16 mouse cellular contexts compared by ENCODE assay signal in the genomic region with DNA sequence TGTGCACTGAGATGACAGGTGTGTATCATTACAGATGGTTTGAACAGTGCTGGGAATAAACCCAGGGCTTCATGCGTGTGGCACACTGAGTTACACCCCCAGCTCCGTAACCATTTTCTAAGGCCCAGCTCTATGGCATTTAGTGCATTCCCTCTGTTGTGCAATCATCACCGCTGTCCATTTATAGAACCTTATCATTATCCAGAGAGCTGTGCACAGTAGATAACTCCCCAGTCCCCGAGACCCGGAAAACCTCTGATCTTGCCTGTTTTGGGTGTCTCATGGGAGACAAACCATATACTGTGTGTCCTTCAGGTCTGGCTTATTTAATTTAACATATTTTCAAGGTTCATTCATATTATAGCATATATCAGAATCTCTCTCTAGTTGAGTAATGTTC. TPM values are rescaled to one million over a fixed set of nuclear protein-coding genes. Genes with fewer than 3 reads are reported as not detected.
A peak's percentile ranks its signal among the peaks of the same experiment; 100 is the strongest.
DNase-seq lines count a peak whose midpoint lies in the region; ATAC-seq and TF ChIP-seq lines count a peak whose summit lies in the region.
"Had no signal": no experiment of that assay in that cellular context is flagged by ENCODE, and none has a peak within 500 bp of the region (broad histone marks: within the 10 kb centered on the region; RNA-seq: fewer than 3 reads in every experiment).

No protein-coding gene starts in this region.

- DNase-seq in heart, embryonic 10.5 days (ENCODE audit: low spot score), result no peak
- DNase-seq in heart, adult 18-20 months, result no peak
- DNase-seq in layer of hippocampus, adult 2 months (ENCODE audit: low spot score in 2 of 2), result no peak
- no peak for DNase-seq in layer of hippocampus, adult 18-20 months (ENCODE audit: low spot score in 2 of 2)
- DNase-seq in spleen, postnatal 4 days (ENCODE audit: low spot score in 2 of 2), result no peak
- DNase-seq in urinary bladder, adult 2 months (ENCODE audit: low spot score), result no peak
- DNase-seq: adrenal gland, postnatal 10 days; B cell, adult 2 months; cerebellum, postnatal 10 days; kidney, postnatal 14 days; spleen, adult 18-20 months had no signal

- no peak overlapping the region for H3K9ac ChIP-seq in liver, embryonic 16.5 days (ENCODE audit: low read depth, low read length)
- H3K9ac ChIP-seq: midbrain, embryonic 15.5 days; neural tube, embryonic 13.5 days had no signal

- no peak overlapping the region for H3K4me2 ChIP-seq in liver, embryonic 16.5 days (ENCODE audit: low read depth, low read length)
- H3K4me2 ChIP-seq: midbrain, embryonic 15.5 days; neural tube, embryonic 13.5 days had no signal

- H3K27me3 ChIP-seq in heart, embryonic 10.5 days (ENCODE audit: insufficient read depth, poor library complexity, severe bottlenecking), result no peaks in the 10 kb centered on the region
- peaks cover 2% of the 10 kb centered on the region; the same call in 1 of the 2 replicates for H3K27me3 ChIP-seq in liver, embryonic 16.5 days (ENCODE audit: control insufficient read depth, insufficient read depth, low read depth, low read length)
- H3K27me3 ChIP-seq: midbrain, embryonic 15.5 days; neural tube, embryonic 13.5 days had no signal

- peak overlapping the region; percentile 89 for H3K27ac ChIP-seq in heart, embryonic 10.5 days
- H3K27ac ChIP-seq in layer of hippocampus, adult 2 months, result peak overlapping the region; percentile 41; the same call in 1 of the 2 replicates
- no peak overlapping the region for H3K27ac ChIP-seq in liver, embryonic 16.5 days (ENCODE audit: low read length)

- H3K36me3 ChIP-seq in heart, embryonic 10.5 days, result peaks cover 5% of the 10 kb centered on the region
- H3K36me3 ChIP-seq in liver, embryonic 16.5 days (ENCODE audit: control insufficient read depth, insufficient read depth), result no peaks in the 10 kb centered on the region
- H3K36me3 ChIP-seq: midbrain, embryonic 15.5 days; neural tube, embryonic 13.5 days had no signal

- H3K4me1 ChIP-seq in heart, embryonic 10.5 days, result peaks cover 78% of the 10 kb centered on the region
- H3K4me1 ChIP-seq in liver, embryonic 16.5 days (ENCODE audit: control insufficient read depth, low read depth, low read length), result peaks cover 14% of the 10 kb centered on the region

- no peak for TF ChIP-seq CTCF in layer of hippocampus, adult 2 months (conservative IDR thresholded peaks at IDR 0.05)

- peak overlapping the region; percentile 12; the same call in 1 of the 2 replicates for H3K4me3 ChIP-seq in heart, embryonic 10.5 days
- no peak overlapping the region for H3K4me3 ChIP-seq in layer of hippocampus, adult 2 months
- no peak overlapping the region for H3K4me3 ChIP-seq in liver, embryonic 16.5 days (ENCODE audit: low read depth, low read length)
- H3K4me3 ChIP-seq: midbrain, embryonic 15.5 days; neural tube, embryonic 13.5 days had no signal

- no peaks in the 10 kb centered on the region for H3K9me3 ChIP-seq in heart, embryonic 10.5 days
- no peaks in the 10 kb centered on the region for H3K9me3 ChIP-seq in liver, embryonic 16.5 days (replicated peaks; ENCODE audit: control insufficient read depth, low read length)
- H3K9me3 ChIP-seq: midbrain, embryonic 15.5 days; neural tube, embryonic 13.5 days had no signal

- WGBS in heart, embryonic 10.5 days, result 23% methylated on average over 5 of the region's 5 CpGs
- WGBS in liver, embryonic 16.5 days (ENCODE audit: insufficient replicate concordance), result 20% methylated on average over 5 of the region's 5 CpGs

- peak; percentile 6 for ATAC-seq in common myeloid progenitor, adult 5-6 weeks (replicated peaks; ENCODE audit: low read depth, poor library complexity, severe bottlenecking)
- ATAC-seq in liver, embryonic 16.5 days (ENCODE audit: low read depth), result peak; percentile 5; the same call in 1 of the 2 replicates
- ATAC-seq: intestine, postnatal 0 days; midbrain, embryonic 15.5 days had no signal

RNA-seq across cellular contexts. Expression of a gene that starts 49.5 kb away (rescaled TPM):
- 15.1 and 17.9 TPM in 2 replicates for polyA plus RNA-seq in heart, embryonic 10.5 days (2016; fragmentation: Nextera tagmentation; extraction: Ambion mirVana)
- 10 to 100 TPM; 40.0 to 43.8 TPM for total RNA-seq in heart, adult 18-20 months (2021)
- 10 to 100 TPM; 31.1 to 35.3 TPM for total RNA-seq in layer of hippocampus, adult 2 months (2021)
- 10 to 100 TPM; 27.9 to 31.8 TPM for total RNA-seq in layer of hippocampus, adult 18-20 months (2021)
- total RNA-seq in common myeloid progenitor, adult 5-6 weeks (2017), result 3.3 and 4.2 TPM in 2 replicates
- polyA plus RNA-seq in liver, embryonic 16.5 days (2015; fragmentation: Nextera tagmentation; extraction: Ambion mirVana), result 0.33 and 0.57 TPM in 2 replicates
- polyA plus RNA-seq in urinary bladder, adult 2 months (2012; rRNA removed), result 62.4 and 86.0 TPM in 2 replicates

RNA-seq across cellular contexts. Expression of a gene that starts 56.8 kb away (rescaled TPM):
- 74.6 and 82.3 TPM in 2 replicates for polyA plus RNA-seq in heart, embryonic 10.5 days (2016; fragmentation: Nextera tagmentation; extraction: Ambion mirVana)
- total RNA-seq in heart, adult 18-20 months (2021), result 100 to 1,000 TPM; 327 to 375 TPM
- total RNA-seq in layer of hippocampus, adult 2 months (2021), result 10 to 100 TPM; 64.9 to 65.6 TPM
- 10 to 100 TPM; 63.8 to 77.8 TPM for total RNA-seq in layer of hippocampus, adult 18-20 months (2021)
- total RNA-seq in common myeloid progenitor, adult 5-6 weeks (2017), result 49.4 and 78.2 TPM in 2 replicates
- polyA plus RNA-seq in liver, embryonic 16.5 days (2015; fragmentation: Nextera tagmentation; extraction: Ambion mirVana), result 23.5 and 26.1 TPM in 2 replicates
- polyA plus RNA-seq in urinary bladder, adult 2 months (2012; rRNA removed), result 77.3 and 83.9 TPM in 2 replicates
